Mouse (Mus musculus): ENCODE results near the gene Gm42715. TPM values are rescaled to one million over a fixed set of nuclear protein-coding genes. Genes with fewer than 3 reads are reported as not detected.

Gm42715 gene
- polyA plus RNA-seq, 3 experiments from 2014 or later: 22.6 to 29.7 (median 25.3) TPM

GRCm38 (mm10) chr7:127587196-127587595 is 67.8 kb downstream of the Gm42715 start:
- no peak for ATAC-seq

GRCm38 (mm10) chr7:127588011-127588871 is 68.9 kb downstream of the Gm42715 start, which contains the start of the genes Ccdc189 and Rnf40:
Ccdc189 (minus strand) TSS chr7:127588595.
Rnf40 (plus strand) TSS chr7:127588767.
- ATAC-seq: peak; percentile 96

GRCm38 (mm10) chr7:127588901-127589300 is 69.5 kb downstream of the Gm42715 start:
- ATAC-seq: peak; percentile 24

- no peak for ATAC-seq
Observed at GRCm38 (mm10) chr7:127589637-127590036, 70.3 kb downstream of the Gm42715 start.

- ATAC-seq: no peak
Observed at GRCm38 (mm10) chr7:127591108-127591507, 71.7 kb downstream of the Gm42715 start.

GRCm38 (mm10) chr7:127592575-127592974 is 73.2 kb downstream of the Gm42715 start:
- ATAC-seq: no peak

GRCm38 (mm10) chr7:127596747-127597146 is 77.4 kb downstream of the Gm42715 start:
- no peak for ATAC-seq

GRCm38 (mm10) chr7:127600612-127601011 is 81.2 kb downstream of the Gm42715 start:
- no peak for ATAC-seq

GRCm38 (mm10) chr7:127601735-127602134 is 82.4 kb downstream of the Gm42715 start:
- no peak for ATAC-seq

- no peak for ATAC-seq
Observed at GRCm38 (mm10) chr7:127602903-127603302, 83.5 kb downstream of the Gm42715 start.

GRCm38 (mm10) chr7:127604256-127604655 is 84.9 kb downstream of the Gm42715 start:
- ATAC-seq: no peak

GRCm38 (mm10) chr7:127607150-127607549 is 87.8 kb downstream of the Gm42715 start:
- ATAC-seq: no peak

- ATAC-seq: no peak
Observed at GRCm38 (mm10) chr7:127611011-127611410, 91.6 kb downstream of the Gm42715 start.

- ATAC-seq: no peak
Observed at GRCm38 (mm10) chr7:127611561-127611960, 92.2 kb downstream of the Gm42715 start.

- ATAC-seq: no peak
Observed at GRCm38 (mm10) chr7:127613501-127613900, 94.1 kb downstream of the Gm42715 start.

- ATAC-seq: no peak
Observed at GRCm38 (mm10) chr7:127614091-127614490, 94.7 kb downstream of the Gm42715 start.

- no peak for ATAC-seq
Observed at GRCm38 (mm10) chr7:127614511-127614890, 95.1 kb downstream of the Gm42715 start.

- no peak for ATAC-seq
Observed at GRCm38 (mm10) chr7:127614891-127615843, 95.8 kb downstream of the Gm42715 start, which contains the start of gene Zfp629. Zfp629 (minus strand) TSS chr7:127615797.

GRCm38 (mm10) chr7:127616336-127616735 is 97.0 kb downstream of the Gm42715 start:
- ATAC-seq: no peak
